Mouse (Mus musculus) hindbrain, embryonic 11.5 days (tissue): Measurements from ENCODE around the gene Ackr2. TPM values are rescaled to one million over a fixed set of nuclear protein-coding genes. Genes with fewer than 3 reads are reported as not detected.

Experiments used
- ATAC-seq: fragments of 200-750 bp; cut with Nextera tagmentation; 2 replicates; pipeline ENCODE4 v1.8.0; 2017; ENCODE audit warnings: mild to moderate bottlenecking, moderate TSS enrichment, moderate library complexity; ENCODE audit not compliant: low FRiP score
- DNase-seq: peaks from one replicate; pipeline ENCODE4 v3.0.0-alpha.2; 2015; ENCODE audit warnings: low spot score
- H3K27ac ChIP-seq: fragments of 300-500 bp; sonication (generic); 2 replicates; pipeline ENCODE4 v1.5.1; 2014; ENCODE audit warnings: mild to moderate bottlenecking, low read depth, low read length
- H3K27me3 ChIP-seq: fragments of 300-500 bp; sonication (generic); 2 replicates; pipeline ENCODE4 v1.6.1; 2014; ENCODE audit warnings: mild to moderate bottlenecking, low read length, moderate library complexity, mixed read lengths; ENCODE audit not compliant: control insufficient read depth, insufficient read depth
- H3K36me3 ChIP-seq: fragments of 300-500 bp; sonication (generic); 2 replicates; pipeline ENCODE4 v1.6.1; 2014; ENCODE audit warnings: mild to moderate bottlenecking, low read length, moderate library complexity, mixed read lengths; ENCODE audit not compliant: control insufficient read depth, insufficient read depth
- H3K4me1 ChIP-seq: fragments of 300-500 bp; sonication (generic); replicated peaks from 2 replicates; pipeline ENCODE4 v1.6.1; 2014; ENCODE audit warnings: low read length, mixed read lengths; ENCODE audit not compliant: control insufficient read depth, insufficient read depth
- H3K4me2 ChIP-seq: fragments of 300-500 bp; sonication (generic); replicated peaks from 2 replicates; pipeline ENCODE4 v1.6.1; 2014; ENCODE audit warnings: mild to moderate bottlenecking, low read depth, low read length
- H3K4me3 ChIP-seq: fragments of 300-500 bp; sonication (generic); 2 replicates; pipeline ENCODE4 v1.5.1; 2014; ENCODE audit warnings: low read depth, low read length
- H3K9ac ChIP-seq: fragments of 300-500 bp; sonication (generic); 2 replicates; pipeline ENCODE4 v1.6.1; 2014; ENCODE audit warnings: low read depth, low read length
- H3K9me3 ChIP-seq: fragments of 300-500 bp; sonication (generic); 2 replicates; pipeline ENCODE4 v1.6.1; 2016; ENCODE audit warnings: low read length; ENCODE audit not compliant: control insufficient read depth
- WGBS: fragments of 180-500 bp; shearing (Covaris S2); extraction: QIAGEN DNeasy Blood & Tissue Kit; methylation state at CpG from one replicate; pipeline ENCODE4 v1.1.7; 2014; 5-methylcytosine and 5-hydroxymethylcytosine counted together
- polyA plus RNA-seq: library from polyadenylated mRNA; unstranded; fragments of >200 nt; fragmentation: Nextera tagmentation; extraction: Ambion mirVana; gene quantifications from 2 replicates; pipeline ENCODE4 v1.2.1, GENCODE M21; 2014

The Ackr2 gene
- polyA plus RNA-seq, 1 experiment from 2014 or later: 1.4 TPM

DNA sequence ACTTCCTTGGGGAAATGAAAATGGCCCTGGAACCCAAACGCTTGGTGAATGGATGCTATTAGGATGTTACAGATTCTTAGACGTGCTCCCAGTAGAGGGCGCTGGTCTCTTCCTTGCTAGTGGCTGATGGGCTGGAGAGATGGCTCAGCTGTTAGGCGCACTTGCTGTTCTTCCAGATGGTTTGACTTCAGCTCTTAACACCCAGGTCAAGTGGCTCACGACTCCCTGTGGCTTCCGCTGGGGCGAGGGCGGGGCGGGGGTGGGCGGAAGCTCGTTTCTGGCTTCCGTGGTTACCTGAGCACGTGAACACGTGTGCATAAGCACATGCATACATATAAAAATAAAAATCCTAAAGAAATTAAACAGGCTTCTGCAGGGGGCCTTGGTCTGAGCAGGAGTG is 17.3 kb upstream of the Ackr2 start:
- 27% methylated on average over 14 of the region's 14 CpGs for WGBS
- DNase-seq (peak; percentile 82), ATAC-seq (no peak)
- no peaks in the 10 kb centered on the region for H3K27me3 ChIP-seq
- no peak overlapping the region for H3K4me2 ChIP-seq
- no peaks in the 10 kb centered on the region for H3K4me1 ChIP-seq
- no peak overlapping the region for H3K9ac ChIP-seq
- H3K4me3 ChIP-seq: no peak overlapping the region
- H3K27ac ChIP-seq: no peak overlapping the region
- no peaks in the 10 kb centered on the region for H3K36me3 ChIP-seq
- no peaks in the 10 kb centered on the region for H3K9me3 ChIP-seq

DNA sequence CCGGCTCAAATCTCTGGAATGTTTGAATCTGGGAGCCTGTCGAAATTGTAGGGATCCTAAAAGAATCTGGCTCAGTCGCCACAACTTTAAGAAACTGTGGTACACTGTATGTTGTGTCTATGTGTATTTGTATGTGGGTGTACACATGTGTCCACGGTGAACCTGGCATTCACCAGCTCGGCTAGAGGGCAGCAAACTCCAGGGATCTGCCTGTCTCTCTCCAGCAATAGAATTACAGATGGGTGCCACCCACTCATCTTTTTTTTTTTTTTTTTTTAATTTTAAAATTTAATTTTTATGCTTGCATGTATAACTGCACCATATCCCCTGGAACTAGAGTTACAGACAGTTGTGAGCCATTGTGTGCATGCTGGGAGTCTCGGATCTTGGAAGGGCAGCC is 16.9 kb upstream of the Ackr2 start:
- H3K36me3 ChIP-seq: no peaks in the 10 kb centered on the region
- 83% methylated on average over 6 of the region's 6 CpGs for WGBS
- H3K27me3 ChIP-seq: no peaks in the 10 kb centered on the region
- H3K4me1 ChIP-seq: no peaks in the 10 kb centered on the region
- ATAC-seq (no peak), DNase-seq (no peak)
- H3K9me3 ChIP-seq: no peaks in the 10 kb centered on the region
- no peak overlapping the region for H3K9ac ChIP-seq
- no peak overlapping the region for H3K27ac ChIP-seq
- no peak overlapping the region for H3K4me3 ChIP-seq
- no peak overlapping the region for H3K4me2 ChIP-seq

DNA sequence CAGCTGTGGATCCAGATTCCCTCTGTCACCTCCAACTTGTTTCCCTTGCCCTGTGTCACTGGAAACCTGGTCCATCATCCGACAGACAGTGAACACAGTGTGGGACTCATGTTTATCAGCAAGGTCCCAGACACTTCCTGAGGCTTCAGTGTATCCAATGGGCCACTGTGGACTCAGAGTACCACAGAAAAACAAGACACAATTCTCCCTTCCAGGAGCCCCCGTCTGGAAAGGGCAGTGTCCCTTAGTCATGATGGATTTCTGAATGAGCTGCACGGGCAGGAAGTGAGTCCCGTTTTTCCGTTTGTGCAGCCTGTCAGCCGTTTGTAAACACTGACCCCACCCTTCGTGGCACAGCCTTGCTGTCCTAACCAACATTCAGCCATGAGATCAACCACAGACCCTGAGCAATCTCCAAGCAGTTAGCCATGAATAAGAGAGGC is 16.1 kb upstream of the Ackr2 start:
- H3K36me3 ChIP-seq: no peaks in the 10 kb centered on the region
- no peaks in the 10 kb centered on the region for H3K27me3 ChIP-seq
- no peak overlapping the region for H3K4me2 ChIP-seq
- no peaks in the 10 kb centered on the region for H3K9me3 ChIP-seq
- no peak overlapping the region for H3K4me3 ChIP-seq
- WGBS: 73% methylated on average over 7 of the region's 7 CpGs
- ATAC-seq (no peak), DNase-seq (no peak)
- no peaks in the 10 kb centered on the region for H3K4me1 ChIP-seq
- H3K9ac ChIP-seq: no peak overlapping the region
- H3K27ac ChIP-seq: no peak overlapping the region

DNA sequence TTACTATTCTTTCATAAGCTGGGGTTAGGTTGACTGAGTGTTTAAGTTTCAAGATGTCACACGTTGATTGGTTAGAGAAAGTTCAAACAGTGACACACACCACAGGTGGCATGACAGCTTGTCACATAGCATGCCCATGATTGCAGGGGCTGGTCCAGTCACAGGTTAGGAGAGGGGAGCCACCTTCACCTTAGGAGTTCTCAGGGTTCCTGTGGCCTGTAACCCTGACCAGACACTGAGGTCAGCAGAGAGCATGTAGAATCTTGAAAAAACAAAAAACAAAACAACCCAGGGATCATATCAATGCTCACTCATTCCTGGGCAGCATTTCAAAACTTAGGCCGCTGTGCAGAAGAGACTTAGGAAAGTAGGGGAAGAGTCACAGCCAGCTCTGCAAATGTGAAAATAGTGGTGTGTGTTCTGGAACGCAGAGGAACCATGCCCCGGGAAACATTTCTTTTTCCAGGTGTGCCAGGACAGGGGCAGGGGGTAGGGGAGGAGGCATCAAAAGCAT is 8.2 kb upstream of the Ackr2 start:
- Histone ChIP-seq H3K4me3 (no peak overlapping the region), H3K4me1 (no peaks in the 10 kb centered on the region), H3K27ac (no peak overlapping the region), H3K9ac (no peak overlapping the region), H3K4me2 (no peak overlapping the region), H3K27me3 (no peaks in the 10 kb centered on the region), H3K36me3 (no peaks in the 10 kb centered on the region), H3K9me3 (no peaks in the 10 kb centered on the region)
- ATAC-seq: no peak
- no peak for DNase-seq
- 70% methylated on average over 4 of the region's 4 CpGs for WGBS

DNA sequence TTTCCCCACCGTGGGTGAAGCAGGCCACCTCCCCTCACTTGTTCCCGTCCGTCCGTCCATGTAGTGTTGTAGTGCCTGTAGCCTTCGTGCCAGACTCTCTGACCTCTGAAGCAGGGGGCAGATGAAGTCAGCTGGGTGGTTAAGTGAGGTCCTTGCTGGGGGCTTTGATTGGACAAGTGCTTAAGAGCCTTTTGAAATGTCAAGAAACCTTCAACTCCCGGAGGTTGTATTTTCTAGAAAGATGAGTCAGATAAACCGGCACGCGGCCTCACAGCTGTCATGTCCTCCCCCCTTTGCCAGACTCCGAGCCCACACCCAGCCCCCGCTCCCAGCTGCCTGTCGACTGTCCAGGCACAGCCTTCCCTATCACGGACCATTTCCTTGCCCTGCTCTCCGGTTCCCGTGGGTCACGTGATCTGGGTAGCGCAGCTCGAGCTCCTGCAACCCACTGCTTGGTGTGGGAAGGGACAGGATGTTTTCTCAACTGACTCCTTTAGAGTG is 7.7 kb upstream of the Ackr2 start:
- 40% methylated on average over 18 of the region's 18 CpGs for whole genome bisulfite sequencing

DNA sequence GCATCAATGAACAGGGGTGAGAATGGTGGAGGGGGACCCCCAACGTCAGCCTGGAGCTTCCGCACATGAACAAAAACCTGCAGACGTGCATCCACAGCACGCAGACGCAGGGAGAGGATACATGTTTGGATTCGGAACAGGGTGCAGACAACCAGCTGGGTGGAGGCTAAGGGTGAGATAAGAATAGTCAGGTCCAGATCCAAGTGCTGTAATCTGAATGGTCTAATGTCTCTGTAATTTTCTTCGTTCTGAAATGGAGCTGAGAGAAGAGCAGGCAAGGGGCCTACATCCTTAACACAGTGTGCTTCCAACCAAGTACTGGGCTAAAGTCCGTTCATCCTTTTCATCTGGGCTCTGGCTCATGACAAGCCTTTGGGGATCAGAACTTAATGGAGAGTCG is 6.9 kb upstream of the Ackr2 start:
- no peak overlapping the region for H3K27ac ChIP-seq
- 93% methylated on average over 9 of the region's 9 CpGs for WGBS
- ATAC-seq: no peak
- H3K4me3 ChIP-seq: no peak overlapping the region
- no peak overlapping the region for H3K4me2 ChIP-seq
- H3K27me3 ChIP-seq: no peaks in the 10 kb centered on the region
- H3K4me1 ChIP-seq: no peaks in the 10 kb centered on the region
- H3K9ac ChIP-seq: no peak overlapping the region
- DNase-seq: no peak
- no peaks in the 10 kb centered on the region for H3K9me3 ChIP-seq
- H3K36me3 ChIP-seq: no peaks in the 10 kb centered on the region

More for the DNA sequence above, 7.7 kb upstream of the Ackr2 start:
- Histone ChIP-seq H3K9me3 (no peaks in the 10 kb centered on the region), H3K27ac (no peak overlapping the region), H3K4me2 (no peak overlapping the region), H3K4me3 (no peak overlapping the region), H3K9ac (no peak overlapping the region), H3K27me3 (no peaks in the 10 kb centered on the region), H3K4me1 (no peaks in the 10 kb centered on the region), H3K36me3 (no peaks in the 10 kb centered on the region)
- peak; percentile 34 for DNase-seq
- ATAC-seq: no peak

DNA sequence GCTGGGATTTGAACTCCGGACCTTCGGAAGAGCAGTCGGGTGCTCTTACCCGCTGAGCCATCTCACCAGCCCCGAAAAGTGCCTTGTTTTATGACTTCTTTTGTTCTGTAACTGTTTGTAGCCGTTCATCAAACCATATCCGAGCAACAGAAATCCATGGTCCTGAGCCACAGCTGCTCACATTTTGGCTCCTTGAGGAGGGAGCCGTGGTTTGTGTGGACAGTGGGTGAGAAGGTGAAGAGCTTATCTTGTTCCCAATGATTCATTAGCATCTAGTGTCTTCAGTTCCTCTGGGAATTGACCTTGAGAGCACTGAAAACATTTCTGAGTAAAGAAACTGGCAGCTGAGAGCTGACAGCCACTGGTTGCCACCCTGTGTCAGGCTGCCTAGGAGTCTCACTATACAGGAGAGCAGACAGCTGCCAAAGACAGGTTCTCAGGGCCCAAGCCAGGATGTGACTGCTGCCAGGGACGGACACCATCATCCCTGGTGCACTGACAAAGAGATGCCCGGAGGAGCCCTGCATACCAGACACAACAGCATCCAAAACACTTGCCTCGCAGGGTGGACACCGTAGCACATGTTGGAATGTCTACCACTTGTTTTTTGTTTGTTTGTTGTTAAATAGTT is 6.0 kb upstream of the Ackr2 start:
- ATAC-seq: no peak
- DNase-seq: no peak
- no peaks in the 10 kb centered on the region for H3K27me3 ChIP-seq
- H3K9me3 ChIP-seq: no peaks in the 10 kb centered on the region
- WGBS: 89% methylated on average over 12 of the region's 12 CpGs
- H3K27ac ChIP-seq: no peak overlapping the region
- no peaks in the 10 kb centered on the region for H3K4me1 ChIP-seq
- H3K9ac ChIP-seq: no peak overlapping the region
- H3K36me3 ChIP-seq: no peaks in the 10 kb centered on the region
- no peak overlapping the region for H3K4me2 ChIP-seq
- no peak overlapping the region for H3K4me3 ChIP-seq

DNA sequence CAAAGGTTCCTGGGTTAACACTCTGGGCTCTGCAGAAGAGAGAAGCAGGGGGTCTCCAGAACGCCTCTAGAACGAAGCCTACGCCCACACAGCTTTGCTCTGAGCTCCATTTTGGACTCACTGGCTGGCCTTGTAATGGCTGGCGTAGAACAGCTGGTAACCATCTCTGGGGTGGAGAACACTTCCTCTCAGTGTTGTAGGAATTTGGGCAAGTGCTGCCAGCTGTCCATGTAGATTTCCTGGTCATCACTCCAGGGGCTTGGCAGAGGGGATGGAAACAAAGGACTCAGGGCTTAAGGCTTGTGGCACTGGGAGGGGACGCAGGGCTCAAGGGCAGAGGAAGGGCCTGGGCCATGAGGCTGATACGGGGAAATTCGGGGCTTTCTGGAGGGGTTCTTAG is 3.7 kb upstream of the Ackr2 start:
- WGBS: 95% methylated on average over 7 of the region's 7 CpGs
- H3K36me3 ChIP-seq: no peaks in the 10 kb centered on the region
- no peaks in the 10 kb centered on the region for H3K27me3 ChIP-seq
- no peaks in the 10 kb centered on the region for H3K9me3 ChIP-seq
- ATAC-seq (no peak), DNase-seq (no peak)
- no peaks in the 10 kb centered on the region for H3K4me1 ChIP-seq
- no peak overlapping the region for H3K9ac ChIP-seq
- no peak overlapping the region for H3K4me2 ChIP-seq
- no peak overlapping the region for H3K4me3 ChIP-seq
- H3K27ac ChIP-seq: no peak overlapping the region

DNA sequence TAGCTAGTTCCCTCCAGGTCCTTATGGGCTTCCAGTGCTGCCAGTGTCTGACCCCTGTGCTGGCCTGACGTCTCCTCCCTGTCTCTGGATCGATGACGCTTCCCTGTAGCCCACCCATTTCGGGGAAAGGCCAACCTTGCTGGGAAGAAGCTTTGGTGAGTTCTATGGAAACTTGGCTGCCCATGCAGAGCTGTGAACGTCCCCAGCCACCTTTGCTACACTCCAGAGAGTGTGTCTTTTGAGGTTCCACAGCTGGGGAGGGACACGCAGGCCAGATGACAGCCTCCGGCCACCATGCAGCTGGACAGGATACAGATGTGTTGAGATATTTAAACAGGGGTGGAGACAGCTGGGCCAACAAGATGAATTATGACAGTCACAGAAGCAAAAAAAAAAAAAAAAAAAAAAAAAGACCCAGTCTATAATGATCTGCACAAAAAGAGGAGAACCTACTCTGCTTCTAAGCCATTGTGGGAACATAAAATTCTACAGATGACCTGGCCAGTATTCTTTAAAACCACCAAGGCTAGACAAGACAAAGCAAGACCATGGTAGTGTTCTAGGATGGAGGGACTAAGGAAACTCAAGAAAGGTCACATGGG is 2.7 kb upstream of the Ackr2 start:
- H3K4me2 ChIP-seq: no peak overlapping the region
- ATAC-seq (no peak), DNase-seq (no peak)
- no peak overlapping the region for H3K4me3 ChIP-seq
- no peaks in the 10 kb centered on the region for H3K36me3 ChIP-seq
- H3K27ac ChIP-seq: no peak overlapping the region
- no peaks in the 10 kb centered on the region for H3K27me3 ChIP-seq
- no peaks in the 10 kb centered on the region for H3K9me3 ChIP-seq
- no peak overlapping the region for H3K9ac ChIP-seq
- 78% methylated on average over 7 of the region's 7 CpGs for WGBS
- H3K4me1 ChIP-seq: no peaks in the 10 kb centered on the region
